Mouse (Mus musculus) embryonic facial prominence, embryonic 15.5 days (tissue): ENCODE measurements around the gene Sipa1l2. TPM values are rescaled to one million over a fixed set of nuclear protein-coding genes. Genes with fewer than 3 reads are reported as not detected.

Experiments used
- ATAC-seq: fragments of 200-750 bp; cut with Nextera tagmentation; 2 replicates; pipeline ENCODE4 v1.8.0; 2017; ENCODE audit warnings: low read depth, moderate TSS enrichment; ENCODE audit not compliant: insufficient number of reproducible peaks, low FRiP score, low TSS enrichment
- H3K27ac ChIP-seq: fragments of 300-500 bp; sonication (generic); replicated peaks from 2 replicates; pipeline ENCODE4 v1.5.1; 2015; ENCODE audit warnings: mild to moderate bottlenecking, inconsistent platforms
- H3K27me3 ChIP-seq: fragments of 300-500 bp; sonication (generic); 2 replicates; pipeline ENCODE4 v1.6.1; 2015; ENCODE audit warnings: inconsistent platforms
- H3K36me3 ChIP-seq: fragments of 300-500 bp; sonication (generic); 2 replicates; pipeline ENCODE4 v1.6.1; 2015; ENCODE audit warnings: mild to moderate bottlenecking, inconsistent platforms
- H3K4me1 ChIP-seq: fragments of 300-500 bp; sonication (generic); 2 replicates; pipeline ENCODE4 v1.6.1; 2015; ENCODE audit warnings: inconsistent platforms
- H3K4me2 ChIP-seq: fragments of 300-500 bp; sonication (generic); replicated peaks from 2 replicates; pipeline ENCODE4 v1.6.1; 2015; ENCODE audit warnings: mild to moderate bottlenecking, inconsistent platforms
- H3K4me3 ChIP-seq: fragments of 300-500 bp; sonication (generic); replicated peaks from 2 replicates; pipeline ENCODE4 v1.5.1; 2015; ENCODE audit warnings: mild to moderate bottlenecking, inconsistent platforms
- H3K9ac ChIP-seq: fragments of 300-500 bp; sonication (generic); 2 replicates; pipeline ENCODE4 v1.6.1; 2015; ENCODE audit warnings: inconsistent platforms
- H3K9me3 ChIP-seq: fragments of 300-500 bp; sonication (generic); replicated peaks from 2 replicates; pipeline ENCODE4 v1.6.1; 2016; ENCODE audit warnings: inconsistent platforms
- WGBS: fragments of 180-500 bp; shearing (Covaris S2); methylation state at CpG from one replicate; pipeline ENCODE4 v1.1.7; 2015; 5-methylcytosine and 5-hydroxymethylcytosine counted together
- polyA plus RNA-seq: library from polyadenylated mRNA; unstranded; fragments of >200 nt; fragmentation: Nextera tagmentation; extraction: Ambion mirVana; gene quantifications from 2 replicates; pipeline ENCODE4 v1.2.1, GENCODE M21; 2015

Sipa1l2 gene
- polyA plus RNA-seq, 1 experiment from 2014 or later, result 12.6 TPM

DNA sequence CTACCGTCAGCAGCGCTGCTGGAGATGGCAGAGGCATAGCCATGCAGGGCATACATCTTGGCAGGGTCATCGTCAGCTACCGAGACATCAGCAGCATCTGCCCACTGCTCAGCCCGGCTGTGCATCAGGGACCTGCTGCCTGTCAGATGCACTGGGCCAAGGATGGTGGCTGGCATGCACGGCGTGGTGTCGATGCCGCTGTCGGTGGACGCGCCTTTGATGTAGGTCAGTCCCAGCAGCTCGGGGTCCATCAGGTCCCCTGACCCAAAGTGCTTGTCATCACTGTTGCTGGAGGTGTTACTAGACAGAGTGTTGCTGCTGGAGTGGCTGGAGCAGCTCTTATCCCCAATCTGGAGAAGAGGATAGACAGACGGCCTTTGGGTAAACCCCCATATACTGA is 122.1 kb downstream of the Sipa1l2 start:
- Histone ChIP-seq H3K9ac (no peak overlapping the region), H3K27ac (no peak overlapping the region), H3K4me1 (no peaks in the 10 kb centered on the region), H3K27me3 (no peaks in the 10 kb centered on the region), H3K36me3 (peaks cover 46% of the 10 kb centered on the region), H3K4me2 (no peak overlapping the region), H3K4me3 (no peak overlapping the region), H3K9me3 (no peaks in the 10 kb centered on the region)
- WGBS, result 88% methylated on average over 14 of the region's 14 CpGs
- no peak for ATAC-seq

DNA sequence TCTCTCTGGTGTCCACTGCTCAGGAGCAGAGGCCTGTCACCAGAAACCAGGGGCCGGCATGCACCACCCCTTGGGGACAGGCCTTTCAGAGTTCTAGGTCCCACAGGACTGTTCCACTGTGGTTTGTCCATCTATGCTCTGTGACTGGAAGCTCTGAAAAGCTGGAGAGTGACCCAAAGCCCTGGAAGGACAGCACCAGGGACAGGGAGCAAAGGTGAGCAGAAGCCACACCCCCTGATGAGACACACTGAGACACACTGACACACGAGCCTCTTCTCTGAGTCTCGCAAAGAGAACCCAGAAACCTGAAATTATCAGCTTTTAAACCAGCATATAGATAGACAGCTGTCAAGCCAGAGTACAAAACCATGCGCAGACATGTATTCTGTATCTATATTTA is 123.4 kb downstream of the Sipa1l2 start:
- H3K4me1 ChIP-seq, result no peaks in the 10 kb centered on the region
- H3K4me2 ChIP-seq, result no peak overlapping the region
- H3K27me3 ChIP-seq, result no peaks in the 10 kb centered on the region
- no peak overlapping the region for H3K27ac ChIP-seq
- WGBS, result 78% methylated on average over 4 of the region's 4 CpGs
- peaks cover 48% of the 10 kb centered on the region for H3K36me3 ChIP-seq
- H3K4me3 ChIP-seq, result no peak overlapping the region
- no peaks in the 10 kb centered on the region for H3K9me3 ChIP-seq
- no peak overlapping the region for H3K9ac ChIP-seq
- no peak for ATAC-seq

DNA sequence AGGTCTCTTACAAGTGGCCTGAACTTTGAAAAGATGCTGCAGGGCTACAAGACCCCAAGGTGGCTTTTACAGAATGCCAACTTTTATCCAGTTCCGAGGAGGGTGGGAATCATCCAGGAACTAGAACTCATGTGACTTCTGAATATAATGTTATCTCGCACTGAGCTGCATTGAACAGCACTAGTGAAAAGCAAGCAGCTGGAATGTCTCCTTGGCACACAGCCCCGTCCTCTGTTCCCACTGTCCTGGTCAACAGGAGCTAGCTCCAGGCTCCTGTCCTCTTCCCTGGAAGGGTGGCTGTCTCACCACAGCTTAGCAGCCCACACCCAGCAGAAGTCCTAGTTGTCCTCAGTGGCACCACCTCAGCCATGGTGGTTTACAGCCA is 124.4 kb downstream of the Sipa1l2 start:
- Histone ChIP-seq H3K36me3 (peaks cover 55% of the 10 kb centered on the region), H3K4me3 (no peak overlapping the region), H3K4me1 (no peaks in the 10 kb centered on the region), H3K9ac (no peak overlapping the region), H3K27me3 (no peaks in the 10 kb centered on the region), H3K4me2 (no peak overlapping the region), H3K27ac (no peak overlapping the region), H3K9me3 (no peaks in the 10 kb centered on the region)
- no peak for ATAC-seq
- WGBS, result 67% methylated on average over 3 of the region's 3 CpGs

DNA sequence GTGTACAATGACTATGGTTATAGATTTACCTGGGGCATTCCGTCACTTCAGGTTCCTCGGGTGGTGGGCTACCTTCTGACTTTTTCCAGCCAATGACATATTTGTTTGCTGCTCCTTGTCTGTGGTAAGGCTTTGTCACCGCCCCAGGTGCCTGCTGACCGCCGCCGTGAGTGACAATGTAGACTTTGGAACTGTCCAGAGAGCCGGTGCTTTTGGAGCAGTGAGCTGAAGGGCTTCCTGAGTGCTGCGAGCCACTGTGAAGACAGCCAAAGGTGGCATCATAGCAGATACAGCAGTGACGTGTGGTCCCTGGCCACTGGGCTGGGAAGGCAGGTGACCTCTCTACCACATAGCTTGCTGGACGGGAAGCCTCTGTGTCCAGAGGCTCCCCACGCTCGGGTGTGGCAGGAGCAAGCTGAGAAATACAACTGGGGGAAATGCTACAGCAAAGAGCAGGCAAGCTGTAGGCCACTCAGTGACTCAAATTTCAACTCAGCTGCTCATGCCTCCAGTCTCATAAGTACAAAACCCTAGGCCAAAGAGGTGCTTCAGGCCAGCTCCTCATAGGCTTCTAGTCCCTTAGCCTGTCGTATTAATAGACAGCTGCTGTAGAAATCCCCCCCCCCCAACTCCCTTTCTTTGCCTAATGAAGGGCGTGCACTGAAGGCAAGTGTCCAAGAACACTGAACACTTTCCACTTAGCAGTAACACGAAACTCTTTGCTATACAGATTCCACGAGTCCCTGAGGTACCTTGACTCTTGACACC is 125.0 kb downstream of the Sipa1l2 start:
- Histone ChIP-seq H3K27me3 (no peaks in the 10 kb centered on the region), H3K9me3 (no peaks in the 10 kb centered on the region), H3K27ac (no peak overlapping the region), H3K4me3 (no peak overlapping the region), H3K9ac (no peak overlapping the region), H3K36me3 (peaks cover 53% of the 10 kb centered on the region), H3K4me1 (no peaks in the 10 kb centered on the region), H3K4me2 (no peak overlapping the region)
- WGBS, result 77% methylated on average over 16 of the region's 16 CpGs
- ATAC-seq, result 0 out of 2 replicates have a peak, but pooled peaks have one; percentile 22

DNA sequence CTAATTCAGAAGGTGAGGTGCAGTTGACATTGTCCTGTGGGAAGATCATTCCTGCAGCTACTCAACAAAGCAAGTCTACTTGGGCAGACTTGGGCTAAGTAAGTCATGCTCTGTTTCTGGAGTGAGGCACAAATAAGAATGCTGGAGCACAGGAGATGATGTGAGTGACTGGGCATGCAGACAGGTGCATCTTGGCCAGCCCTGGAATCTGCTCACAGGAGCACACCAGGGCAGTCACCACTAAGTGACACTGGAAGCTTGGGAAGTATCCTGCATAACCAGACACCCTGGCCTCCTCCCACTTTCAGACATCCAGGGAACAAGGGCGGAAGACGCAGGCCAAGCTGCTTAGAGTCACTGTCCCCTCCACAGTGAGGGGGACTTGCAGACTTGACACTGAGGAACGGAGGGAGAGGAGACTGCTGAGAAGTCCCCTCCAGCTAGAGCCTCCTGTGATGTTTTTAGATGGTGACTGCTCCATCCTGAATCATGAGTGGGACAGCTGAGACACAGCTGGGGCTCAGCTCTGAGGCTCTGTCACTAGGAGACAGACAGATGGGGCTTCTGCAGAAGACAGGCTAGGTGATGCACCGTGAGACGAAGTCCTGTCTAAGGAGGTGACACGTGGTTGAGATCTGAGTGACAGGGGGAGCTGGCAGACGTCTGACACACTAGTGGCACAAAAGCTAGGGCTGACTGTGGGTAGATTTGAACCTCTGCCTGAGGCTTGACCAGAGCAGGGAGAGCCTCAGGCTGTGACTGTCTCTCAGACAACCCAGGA is 134.1 kb downstream of the Sipa1l2 start:
- Histone ChIP-seq H3K4me2 (no peak overlapping the region), H3K4me1 (no peaks in the 10 kb centered on the region), H3K4me3 (no peak overlapping the region), H3K27ac (no peak overlapping the region), H3K9me3 (no peaks in the 10 kb centered on the region), H3K36me3 (peaks cover 27% of the 10 kb centered on the region; the same call in 1 of the 2 replicates), H3K9ac (no peak overlapping the region), H3K27me3 (0 out of 2 replicates have a peak, but pooled peaks cover 3% of the 10 kb centered on the region)
- WGBS, result 67% methylated on average over 7 of the region's 7 CpGs
- no peak for ATAC-seq

DNA sequence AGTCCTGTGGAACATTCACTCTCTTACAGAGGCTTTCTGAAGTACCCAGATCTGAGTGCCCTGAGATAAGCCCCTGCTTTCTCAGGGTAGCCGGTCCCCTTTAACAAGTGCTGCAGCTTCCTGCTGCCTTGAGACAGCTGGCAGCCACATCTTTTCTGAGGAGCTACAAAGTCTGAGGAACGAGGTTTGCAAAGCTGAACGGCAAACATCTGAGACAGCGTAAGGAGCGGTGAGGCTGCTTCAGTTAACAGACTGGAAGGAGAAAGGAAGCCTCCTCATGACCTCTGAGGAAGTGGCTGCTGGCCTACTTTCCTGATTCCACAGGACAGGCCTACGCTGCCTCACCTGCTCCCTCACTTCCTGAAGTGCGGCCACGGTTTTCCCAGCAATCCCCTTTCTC is 135.5 kb downstream of the Sipa1l2 start:
- Histone ChIP-seq H3K4me3 (no peak overlapping the region), H3K27ac (no peak overlapping the region), H3K4me2 (no peak overlapping the region), H3K9ac (no peak overlapping the region), H3K36me3 (peaks cover 23% of the 10 kb centered on the region; the same call in 1 of the 2 replicates), H3K9me3 (no peaks in the 10 kb centered on the region), H3K4me1 (no peaks in the 10 kb centered on the region), H3K27me3 (0 out of 2 replicates have a peak, but pooled peaks cover 3% of the 10 kb centered on the region)
- ATAC-seq, result no peak
- 55% methylated on average over 8 of the region's 8 CpGs for WGBS

DNA sequence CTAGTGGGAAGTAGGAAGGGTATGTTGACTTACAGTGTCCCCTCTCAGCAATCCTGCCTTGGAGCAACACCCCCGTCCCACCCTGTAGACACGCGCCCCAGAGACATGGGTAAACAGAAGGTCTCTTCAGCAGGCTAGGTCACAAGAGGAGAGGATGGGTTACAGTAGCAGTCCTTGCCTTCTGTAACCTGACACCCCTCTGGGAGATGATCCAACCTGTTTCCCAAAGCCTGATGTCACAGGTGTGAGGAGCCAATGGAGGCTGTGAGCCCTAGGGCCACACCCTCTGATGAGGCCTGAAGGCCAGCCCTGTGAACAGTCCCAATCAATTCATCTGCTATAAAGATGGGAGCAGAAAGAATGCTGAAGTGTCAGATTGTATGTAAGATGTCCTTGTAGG is 138.3 kb downstream of the Sipa1l2 start:
- Histone ChIP-seq H3K9ac (no peak overlapping the region), H3K4me3 (no peak overlapping the region), H3K27me3 (no peaks in the 10 kb centered on the region), H3K4me2 (no peak overlapping the region), H3K9me3 (no peaks in the 10 kb centered on the region), H3K36me3 (peaks cover 12% of the 10 kb centered on the region; the same call in 1 of the 2 replicates), H3K4me1 (no peaks in the 10 kb centered on the region), H3K27ac (no peak overlapping the region)
- 60% methylated on average over 3 of the region's 3 CpGs for WGBS
- peak; percentile 49; the same call in 1 of the 2 replicates for ATAC-seq

DNA sequence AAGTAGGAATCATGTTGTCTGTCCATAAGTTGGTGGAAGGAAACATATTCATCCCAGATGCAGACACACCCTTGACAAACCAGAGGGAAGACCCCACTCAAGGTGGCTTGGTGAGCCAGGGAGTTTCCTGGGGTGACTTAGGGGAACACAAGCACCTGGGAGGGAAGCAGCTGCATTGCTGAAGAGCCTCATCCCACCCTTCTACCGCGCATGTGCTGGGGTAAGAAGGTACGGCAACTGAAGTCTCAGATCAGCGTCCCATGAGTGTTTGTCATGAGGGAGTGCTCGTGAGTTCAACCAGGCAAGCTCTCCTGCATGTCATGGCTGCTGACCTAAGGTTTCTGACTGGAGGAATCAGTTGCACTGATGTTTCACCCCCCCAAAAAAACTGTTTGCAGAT is 138.8 kb downstream of the Sipa1l2 start:
- Histone ChIP-seq H3K36me3 (peaks cover 12% of the 10 kb centered on the region; the same call in 1 of the 2 replicates), H3K4me3 (no peak overlapping the region), H3K4me1 (no peaks in the 10 kb centered on the region), H3K4me2 (no peak overlapping the region), H3K9ac (no peak overlapping the region), H3K9me3 (no peaks in the 10 kb centered on the region), H3K27ac (no peak overlapping the region), H3K27me3 (no peaks in the 10 kb centered on the region)
- WGBS, result 86% methylated on average over 5 of the region's 5 CpGs
- ATAC-seq, result no peak

DNA sequence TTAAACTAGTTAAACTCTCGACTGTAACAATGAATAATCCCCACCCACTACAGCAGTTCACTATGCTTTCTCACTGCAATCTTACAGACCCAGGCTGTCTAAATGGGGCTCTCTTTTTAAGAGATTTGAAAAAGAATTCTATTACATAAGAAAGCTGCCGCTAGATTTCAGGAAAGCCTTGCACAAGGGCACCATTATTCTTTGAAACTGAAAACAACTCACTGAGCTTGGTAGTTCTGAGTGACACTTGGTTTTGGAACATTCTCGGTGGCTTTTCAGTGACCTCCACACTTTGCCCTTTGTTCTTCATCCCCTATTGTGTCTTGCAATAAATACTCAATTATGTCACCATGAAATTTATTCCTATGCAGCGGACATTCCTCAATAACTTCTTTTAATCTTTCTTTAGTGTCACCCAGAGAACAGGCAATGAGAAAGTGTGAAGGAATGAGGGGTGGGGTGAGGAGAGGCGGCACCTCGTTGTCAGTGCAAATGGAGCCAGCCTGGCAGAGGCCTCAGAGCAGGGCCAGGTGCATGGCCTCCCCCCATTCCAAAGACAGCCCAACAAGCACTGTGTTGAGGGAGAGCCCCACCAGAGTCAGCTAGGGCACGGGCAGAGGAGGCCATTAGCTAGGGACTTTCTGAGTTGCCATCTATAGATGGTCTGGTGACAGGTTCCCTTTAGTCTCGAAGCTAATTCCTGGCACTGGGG is 140.5 kb downstream of the Sipa1l2 start:
- Histone ChIP-seq H3K4me3 (no peak overlapping the region), H3K4me2 (no peak overlapping the region), H3K9ac (no peak overlapping the region), H3K27ac (no peak overlapping the region), H3K9me3 (no peaks in the 10 kb centered on the region), H3K36me3 (peaks cover 12% of the 10 kb centered on the region; the same call in 1 of the 2 replicates), H3K4me1 (no peaks in the 10 kb centered on the region), H3K27me3 (no peaks in the 10 kb centered on the region)
- WGBS, result 65% methylated on average over 8 of the region's 8 CpGs
- no peak for ATAC-seq

DNA sequence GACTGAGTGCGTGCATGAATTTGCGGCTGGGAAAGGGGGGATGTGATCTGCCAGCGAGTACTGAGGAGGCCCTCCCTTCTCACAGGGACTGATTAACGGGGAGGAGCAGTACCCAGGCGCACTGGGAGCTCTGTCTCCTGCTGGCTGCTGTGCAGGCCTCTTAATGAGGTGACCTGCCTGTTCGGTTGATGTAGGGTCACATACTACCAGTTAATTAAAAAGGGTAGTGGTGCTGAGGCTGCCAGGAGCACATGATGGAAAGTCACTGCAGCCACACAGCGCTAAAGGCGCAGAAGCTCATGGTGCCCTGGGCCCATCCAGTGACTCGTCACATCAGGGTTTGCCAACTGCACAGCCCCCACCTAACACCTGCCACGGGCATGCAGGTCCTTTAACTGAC is 145.7 kb downstream of the Sipa1l2 start:
- Histone ChIP-seq H3K36me3 (peaks cover 10% of the 10 kb centered on the region; the same call in 1 of the 2 replicates), H3K9me3 (no peaks in the 10 kb centered on the region), H3K27me3 (no peaks in the 10 kb centered on the region), H3K27ac (no peak overlapping the region), H3K4me3 (no peak overlapping the region), H3K4me2 (no peak overlapping the region), H3K9ac (no peak overlapping the region), H3K4me1 (no peaks in the 10 kb centered on the region)
- WGBS, result 61% methylated on average over 10 of the region's 10 CpGs
- no peak for ATAC-seq

DNA sequence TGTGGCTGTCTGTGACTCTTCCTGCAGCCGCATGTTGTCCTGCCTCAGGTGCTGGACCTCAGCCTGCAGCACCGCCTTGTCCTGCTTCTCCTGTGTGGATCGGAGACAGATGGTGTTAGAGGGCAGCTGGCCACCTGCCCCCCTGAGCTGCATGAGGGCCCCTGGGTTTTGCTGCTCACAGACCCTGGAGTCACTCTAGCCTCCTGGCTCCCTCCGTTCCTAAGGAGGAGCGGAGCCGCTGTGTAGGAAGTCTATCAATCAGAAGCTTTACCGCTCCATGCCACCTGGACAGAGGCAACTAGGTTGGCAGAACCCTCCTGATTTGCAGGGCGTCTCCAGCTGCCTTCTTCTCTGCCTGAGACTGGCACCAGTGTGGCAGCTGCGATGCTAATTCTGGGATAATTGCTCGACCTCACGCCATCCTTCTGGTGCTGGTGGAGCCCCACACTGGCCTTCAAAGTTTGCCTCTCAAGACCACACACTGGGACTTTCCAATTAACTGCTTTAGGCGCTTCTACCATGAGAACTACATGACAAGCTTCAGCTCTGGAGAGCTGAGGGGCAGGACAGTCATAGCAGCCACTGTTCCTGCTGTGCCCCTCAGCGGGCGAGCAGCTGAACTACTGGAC is 150.3 kb downstream of the Sipa1l2 start:
- ATAC-seq, result no peak
- H3K4me1 ChIP-seq, result no peaks in the 10 kb centered on the region
- no peaks in the 10 kb centered on the region for H3K9me3 ChIP-seq
- no peak overlapping the region for H3K4me3 ChIP-seq
- no peak overlapping the region for H3K4me2 ChIP-seq
- 0 out of 2 replicates have a peak, but pooled peaks cover 3% of the 10 kb centered on the region for H3K27me3 ChIP-seq
- no peak overlapping the region for H3K9ac ChIP-seq
- no peak overlapping the region for H3K27ac ChIP-seq
- H3K36me3 ChIP-seq, result peaks cover 12% of the 10 kb centered on the region; the same call in 1 of the 2 replicates
- WGBS, result 88% methylated on average over 14 of the region's 14 CpGs
